Mouse (Mus musculus) central nervous system, embryonic 18 days (tissue): ENCODE data around the gene Ppp4r3a. TPM values are rescaled to one million over a fixed set of nuclear protein-coding genes. Genes with fewer than 3 reads are reported as not detected.

Source experiments
- polyA plus RNA-seq: library from polyadenylated mRNA; depleted of rRNA; stranded (reverse); fragments of >200 nt; gene quantifications from 2 replicates; pipeline ENCODE4 v1.2.3, GENCODE M21; 2012; rRNA removed

The Ppp4r3a gene
- 38.1 and 39.2 TPM in 2 replicates for polyA plus RNA-seq

DNA sequence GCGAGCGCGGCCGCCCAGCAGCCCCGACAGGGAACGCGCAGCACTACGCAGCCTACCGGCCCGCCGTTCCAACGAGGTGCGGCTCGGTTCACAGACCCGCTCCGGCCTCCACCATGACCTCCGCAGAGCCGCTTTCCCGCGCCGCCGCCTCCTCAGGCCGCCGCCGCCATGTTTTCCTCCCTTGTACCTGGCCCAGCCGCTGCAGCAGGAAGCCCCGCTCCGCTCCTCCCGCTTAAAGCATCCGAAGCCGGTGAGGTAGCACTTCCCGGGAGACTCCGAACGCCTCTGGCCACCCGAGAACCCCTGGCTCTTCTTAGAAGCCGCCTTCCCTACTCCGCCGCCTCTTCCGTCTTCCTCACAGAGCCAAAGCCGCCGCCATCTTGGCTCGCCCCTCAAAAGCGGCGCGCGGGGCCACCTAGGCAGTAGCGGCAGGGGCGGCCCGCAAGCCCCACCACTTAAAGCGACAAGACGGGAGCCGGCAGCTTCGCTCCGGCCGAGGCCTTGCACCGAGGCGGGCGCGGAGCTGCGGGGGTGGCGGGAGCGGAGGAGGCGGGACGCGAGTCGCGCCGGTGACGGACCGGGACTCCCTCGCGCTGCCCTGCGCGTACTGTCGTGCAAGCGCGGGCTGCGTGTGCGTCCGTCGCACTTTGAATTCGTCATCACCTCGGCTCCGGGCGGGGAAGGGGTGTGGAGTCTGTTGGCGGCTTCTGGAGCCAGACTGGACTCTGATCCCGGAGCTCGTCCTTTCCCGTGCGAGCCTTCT lies at the start of gene Ppp4r3a:
TSS of gene Ppp4r3a (minus strand) at position 627 of the 763 bp plus-strand sequence.

GRCm38 (mm10) chr12:101028954-101029731 lies 54.4 kb downstream of the Ppp4r3a start, which contains the start of gene Ccdc88c:
TSS of gene Ccdc88c (minus strand) at chr12:101029056.

Other genes starting within 250 kb of the Ppp4r3a start
- gene Gpr68, start 175.5 kb downstream of the Ppp4r3a start, polyA plus RNA-seq: 7.0 and 7.7 TPM in 2 replicates
- 20.7 and 23.9 TPM in 2 replicates for gene Ccdc88c, start 54.6 kb downstream of the Ppp4r3a start, polyA plus RNA-seq